Mouse (Mus musculus) natural killer cell, adult 2 months (primary cell): Measurements from ENCODE around the gene Dhx30.

Experiments used
- DNase-seq, 2 experiments: peaks; one replicate each; pipeline ENCODE4 v3.0.0; 2022; ENCODE audit warnings: low spot score in 2 of 2

Dhx30 gene

GRCm38 (mm10) chr9:110045763-110046377, 71.8 kb downstream of the Dhx30 start:
- DNase-seq: no peak

GRCm38 (mm10) chr9:110044373-110044772, 73.3 kb downstream of the Dhx30 start:
- no peak for DNase-seq

GRCm38 (mm10) chr9:110038485-110038884, 79.1 kb downstream of the Dhx30 start:
- DNase-seq: no peak

- no peak for DNase-seq
These were observed 79.7 kb downstream of the Dhx30 start for GRCm38 (mm10) chr9:110037895-110038294.

- no peak for DNase-seq
These were observed 82.5 kb downstream of the Dhx30 start for GRCm38 (mm10) chr9:110035091-110035490.
